Mouse (Mus musculus): ENCODE data around the gene Nat8f6.
"Not testable (repeated sequence)": the region's sequence is repeated elsewhere in the genome, so short reads cannot be mapped to it uniquely, and the experiment has no call there.

Nat8f6 gene

DNA sequence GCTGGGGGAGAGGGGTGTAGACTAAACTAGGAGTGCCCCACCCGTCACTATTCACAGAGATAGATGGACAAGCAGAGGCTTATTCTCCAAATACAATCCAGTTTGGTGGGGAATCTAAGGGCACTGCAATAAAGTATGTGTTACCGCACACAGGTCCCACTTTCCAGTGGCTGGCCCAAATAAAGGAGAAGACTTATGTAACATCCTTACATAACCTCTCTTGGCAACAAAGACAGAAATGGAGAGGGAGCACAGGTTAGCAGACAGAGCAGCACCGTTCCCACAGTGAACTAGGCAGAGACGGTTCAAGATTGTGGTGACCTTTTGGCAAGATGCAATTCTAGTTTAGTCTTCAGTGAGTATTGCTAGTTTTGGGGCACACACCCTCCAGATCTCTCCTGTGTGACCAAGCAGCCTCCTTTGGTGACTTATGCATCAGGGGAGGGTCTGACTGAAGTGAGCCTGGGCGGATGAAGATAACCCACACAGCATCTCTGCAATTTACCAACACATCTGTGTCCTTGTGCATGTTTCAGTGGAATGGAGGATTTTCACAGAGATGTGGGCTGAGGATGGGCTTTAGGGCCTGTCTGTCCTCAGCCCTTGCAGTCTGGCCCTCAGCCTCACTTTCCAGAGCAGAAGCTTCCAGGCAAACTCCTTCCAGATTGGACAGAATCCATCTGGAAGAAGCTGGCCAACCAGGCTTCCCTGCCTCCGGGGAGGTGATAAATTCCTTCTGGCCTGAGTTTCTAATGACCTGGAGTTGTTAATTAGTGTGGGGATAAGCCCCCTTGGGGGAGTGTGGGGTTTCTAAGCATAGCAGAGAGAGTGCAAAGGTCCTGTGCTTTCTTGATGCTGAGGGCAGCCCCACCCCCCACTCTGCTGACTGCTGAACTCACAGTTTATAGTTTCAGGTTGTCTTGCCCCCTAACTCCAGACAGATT is 57.4 kb downstream of the Nat8f6 start:
- in situ Hi-C loops (cut with MboI; ENCODE audit: low pct_unique_long_range_greater_than_20kb in 1 of 2, low sequenced_read_pairs in 2 of 2, unreplicated experiment in 1 of 2), result not testable (repeated sequence)

GRCm38 (mm10) chr6:85762678-85763077 is 58.1 kb downstream of the Nat8f6 start:
- in situ Hi-C loops (cut with MboI; ENCODE audit: low pct_unique_long_range_greater_than_20kb in 1 of 2, low sequenced_read_pairs in 2 of 2, unreplicated experiment in 1 of 2), result not testable (repeated sequence)

All from mouse embryonic stem cell (cell line).